Mouse (Mus musculus) liver, embryonic 16.5 days (tissue): ENCODE results near the gene Gatad1. TPM values are rescaled to one million over a fixed set of nuclear protein-coding genes. Genes with fewer than 3 reads are reported as not detected.

Experiments
- ATAC-seq: fragments of 200-750 bp; cut with Nextera tagmentation; 2 replicates; pipeline ENCODE4 v1.8.0; 2017; ENCODE audit warnings: low read depth, mild to moderate bottlenecking, moderate number of reproducible peaks, moderate library complexity
- H3K27ac ChIP-seq: fragments of 300-500 bp; sonication (generic); 2 replicates; pipeline ENCODE4 v1.5.1; 2014; ENCODE audit warnings: mild to moderate bottlenecking, low read length
- H3K27me3 ChIP-seq: fragments of 300-500 bp; sonication (generic); 2 replicates; pipeline ENCODE4 v1.6.1; 2014; ENCODE audit warnings: low read depth, low read length, mixed read lengths; ENCODE audit not compliant: control insufficient read depth, insufficient read depth
- H3K36me3 ChIP-seq: fragments of 300-500 bp; sonication (generic); 2 replicates; pipeline ENCODE4 v1.6.1; 2014; ENCODE audit warnings: mild to moderate bottlenecking; ENCODE audit not compliant: control insufficient read depth, insufficient read depth
- H3K4me1 ChIP-seq: fragments of 300-500 bp; sonication (generic); 2 replicates; pipeline ENCODE4 v1.6.1; 2014; ENCODE audit warnings: low read depth, low read length, mixed read lengths; ENCODE audit not compliant: control insufficient read depth
- H3K4me2 ChIP-seq: fragments of 300-500 bp; sonication (generic); 2 replicates; pipeline ENCODE4 v1.6.1; 2014; ENCODE audit warnings: low read depth, low read length, mixed read lengths
- H3K4me3 ChIP-seq: fragments of 300-500 bp; sonication (generic); 2 replicates; pipeline ENCODE4 v1.5.1; 2014; ENCODE audit warnings: low read depth, mild to moderate bottlenecking, low read length
- H3K9ac ChIP-seq: fragments of 300-500 bp; sonication (generic); 2 replicates; pipeline ENCODE4 v1.6.1; 2014; ENCODE audit warnings: low read depth, low read length
- H3K9me3 ChIP-seq: fragments of 300-500 bp; sonication (generic); replicated peaks from 2 replicates; pipeline ENCODE4 v1.6.1; 2016; ENCODE audit warnings: low read length; ENCODE audit not compliant: control insufficient read depth
- WGBS: fragments of 180-500 bp; shearing (Covaris S2); extraction: QIAGEN DNeasy Blood & Tissue Kit; methylation state at CpG from one replicate; pipeline ENCODE4 v1.1.7; 2014; ENCODE audit not compliant: insufficient replicate concordance; 5-methylcytosine and 5-hydroxymethylcytosine counted together
- polyA plus RNA-seq: library from polyadenylated mRNA; unstranded; fragments of >200 nt; fragmentation: Nextera tagmentation; extraction: Ambion mirVana; gene quantifications from 2 replicates; pipeline ENCODE4 v1.2.1, GENCODE M21; 2015

The Gatad1 gene
- polyA plus RNA-seq, 1 experiment from 2014 or later: 18.7 TPM

DNA sequence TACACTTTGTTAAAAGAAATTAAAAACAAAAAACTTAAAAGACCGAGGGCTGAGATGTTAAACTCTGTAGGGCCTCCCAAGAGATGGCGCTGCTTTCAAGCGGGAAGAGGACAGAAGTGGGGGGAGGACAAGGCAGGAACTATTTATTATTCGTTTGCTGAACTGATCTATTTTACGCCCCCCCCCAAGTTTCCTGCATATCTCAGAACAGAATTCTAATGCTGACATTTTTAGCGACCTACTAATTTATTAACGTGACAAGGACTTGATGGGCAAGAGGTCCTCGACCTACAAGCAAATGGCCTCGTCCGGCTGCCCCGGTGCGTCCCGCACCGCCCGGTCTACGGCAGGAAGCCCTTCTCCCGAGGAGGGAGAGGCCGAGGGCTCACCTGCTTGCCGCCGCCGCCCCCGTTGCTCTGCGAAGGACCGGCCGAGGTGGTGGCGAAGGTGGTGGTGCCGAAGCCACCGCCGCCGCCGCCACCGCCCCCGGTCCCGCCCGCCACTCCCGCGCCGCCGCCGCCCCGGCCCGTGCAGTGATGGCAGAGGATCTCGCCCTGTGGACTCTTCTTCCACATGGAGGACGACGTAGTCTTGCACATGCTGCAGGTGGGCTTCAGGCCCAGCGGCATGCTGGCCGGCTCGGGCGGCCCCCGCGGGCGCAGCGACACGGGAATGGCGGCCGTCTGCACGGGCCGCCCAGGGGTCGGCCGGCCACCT lies 9.8 kb downstream of the Gatad1 start:
- peak overlapping the region; percentile 77 for H3K4me2 ChIP-seq
- peak; percentile 69 for ATAC-seq

DNA sequence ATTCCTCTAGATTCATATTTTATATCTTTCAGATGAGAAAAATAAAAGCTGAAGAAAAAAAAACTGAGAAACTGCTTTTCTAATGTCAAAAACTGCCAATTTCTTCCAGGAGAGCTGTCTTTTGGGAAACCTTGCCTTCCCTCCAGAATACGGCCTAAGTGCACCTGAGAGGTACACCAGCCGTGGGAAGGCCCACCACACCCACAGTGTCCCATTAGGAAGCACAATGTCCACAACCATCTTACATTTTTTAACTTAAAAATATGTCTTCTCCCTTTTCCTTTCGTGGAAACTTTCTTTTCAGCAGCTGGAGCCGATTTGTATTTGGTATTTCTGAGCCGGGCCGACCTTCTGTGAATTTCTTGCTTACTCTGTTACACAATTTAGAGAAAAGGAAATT lies 10.4 kb downstream of the Gatad1 start:
- Histone ChIP-seq H3K9me3 (no peaks in the 10 kb centered on the region), H3K27ac (peak overlapping the region; percentile 95), H3K27me3 (no peaks in the 10 kb centered on the region), H3K4me1 (peaks cover 11% of the 10 kb centered on the region), H3K9ac (peak overlapping the region; percentile 92), H3K36me3 (peaks cover 15% of the 10 kb centered on the region), H3K4me2 (peak overlapping the region; percentile 77), H3K4me3 (peak overlapping the region; percentile 99)
- WGBS: 17% methylated on average over 6 of the region's 6 CpGs
- ATAC-seq: no peak

More for the DNA sequence above, 9.8 kb downstream of the Gatad1 start:
- Histone ChIP-seq H3K4me1 (peaks cover 11% of the 10 kb centered on the region), H3K36me3 (peaks cover 11% of the 10 kb centered on the region), H3K9me3 (no peaks in the 10 kb centered on the region), H3K4me3 (peak overlapping the region; percentile 99), H3K9ac (peak overlapping the region; percentile 92), H3K27ac (peak overlapping the region; percentile 95), H3K27me3 (no peaks in the 10 kb centered on the region)
- WGBS: under 1% methylated on average over 56 of the region's 60 CpGs

GRCm38 (mm10) chr5:3645326-3645725 lies 11.7 kb downstream of the Gatad1 start:
- H3K4me3 ChIP-seq: no peak overlapping the region
- H3K27ac ChIP-seq: no peak overlapping the region
- H3K9ac ChIP-seq: no peak overlapping the region
- H3K4me1 ChIP-seq: peaks cover 11% of the 10 kb centered on the region
- H3K36me3 ChIP-seq: peaks cover 22% of the 10 kb centered on the region
- WGBS: 80% methylated on average over 6 of the region's 6 CpGs
- ATAC-seq: no peak
- H3K4me2 ChIP-seq: no peak overlapping the region
- no peaks in the 10 kb centered on the region for H3K27me3 ChIP-seq
- H3K9me3 ChIP-seq: no peaks in the 10 kb centered on the region

DNA sequence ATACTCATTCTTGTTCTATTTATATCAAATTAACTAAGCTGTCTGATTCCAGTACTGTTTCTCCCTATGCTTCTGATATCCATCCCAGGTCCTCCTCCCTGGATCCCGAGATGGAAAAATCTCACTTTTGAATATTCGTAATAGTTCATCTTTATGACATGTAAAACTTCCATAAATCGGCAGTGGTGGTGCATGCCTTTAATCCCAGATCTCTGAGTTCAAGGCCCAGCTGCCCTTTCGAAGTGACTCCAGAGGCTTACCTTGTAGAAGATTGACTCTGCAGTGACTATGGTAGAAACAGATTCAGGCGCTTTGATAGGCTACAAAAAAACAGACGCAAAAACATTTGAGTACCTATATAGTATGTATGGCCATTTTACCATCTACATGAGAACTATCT lies 12.4 kb downstream of the Gatad1 start:
- 86% methylated on average over 6 of the region's 6 CpGs for WGBS
- H3K36me3 ChIP-seq: peaks cover 22% of the 10 kb centered on the region
- H3K4me2 ChIP-seq: no peak overlapping the region
- H3K9me3 ChIP-seq: no peaks in the 10 kb centered on the region
- no peak for ATAC-seq
- no peaks in the 10 kb centered on the region for H3K27me3 ChIP-seq
- H3K27ac ChIP-seq: no peak overlapping the region
- no peak overlapping the region for H3K9ac ChIP-seq
- no peak overlapping the region for H3K4me3 ChIP-seq
- H3K4me1 ChIP-seq: peaks cover 11% of the 10 kb centered on the region

- Histone ChIP-seq H3K4me3 (no peak overlapping the region), H3K27me3 (no peaks in the 10 kb centered on the region), H3K9ac (no peak overlapping the region), H3K9me3 (no peaks in the 10 kb centered on the region), H3K4me1 (no peaks in the 10 kb centered on the region; the same call in 1 of the 2 replicates), H3K36me3 (no peaks in the 10 kb centered on the region; the same call in 1 of the 2 replicates), H3K27ac (no peak overlapping the region), H3K4me2 (no peak overlapping the region)
- 83% methylated on average over 8 of the region's 8 CpGs for WGBS
- no peak for ATAC-seq
Observed at GRCm38 (mm10) chr5:3635286-3635685, 21.7 kb downstream of the Gatad1 start.

GRCm38 (mm10) chr5:3633951-3634350 lies 23.0 kb downstream of the Gatad1 start:
- H3K36me3 ChIP-seq: no peaks in the 10 kb centered on the region; the same call in 1 of the 2 replicates
- H3K4me2 ChIP-seq: no peak overlapping the region
- H3K9ac ChIP-seq: no peak overlapping the region
- no peaks in the 10 kb centered on the region for H3K9me3 ChIP-seq
- 59% methylated on average over 4 of the region's 4 CpGs for WGBS
- H3K27me3 ChIP-seq: no peaks in the 10 kb centered on the region
- ATAC-seq: no peak
- H3K4me1 ChIP-seq: no peaks in the 10 kb centered on the region; the same call in 1 of the 2 replicates
- no peak overlapping the region for H3K27ac ChIP-seq
- no peak overlapping the region for H3K4me3 ChIP-seq

- ATAC-seq: no peak
- H3K4me3 ChIP-seq: no peak overlapping the region
- no peaks in the 10 kb centered on the region for H3K27me3 ChIP-seq
- no peaks in the 10 kb centered on the region for H3K9me3 ChIP-seq
- 86% methylated on average over 13 of the region's 13 CpGs for WGBS
- no peak overlapping the region for H3K9ac ChIP-seq
- H3K36me3 ChIP-seq: no peaks in the 10 kb centered on the region; the same call in 1 of the 2 replicates
- no peaks in the 10 kb centered on the region; the same call in 1 of the 2 replicates for H3K4me1 ChIP-seq
- no peak overlapping the region for H3K27ac ChIP-seq
- no peak overlapping the region for H3K4me2 ChIP-seq
Observed at GRCm38 (mm10) chr5:3633315-3633714, 23.7 kb downstream of the Gatad1 start.

DNA sequence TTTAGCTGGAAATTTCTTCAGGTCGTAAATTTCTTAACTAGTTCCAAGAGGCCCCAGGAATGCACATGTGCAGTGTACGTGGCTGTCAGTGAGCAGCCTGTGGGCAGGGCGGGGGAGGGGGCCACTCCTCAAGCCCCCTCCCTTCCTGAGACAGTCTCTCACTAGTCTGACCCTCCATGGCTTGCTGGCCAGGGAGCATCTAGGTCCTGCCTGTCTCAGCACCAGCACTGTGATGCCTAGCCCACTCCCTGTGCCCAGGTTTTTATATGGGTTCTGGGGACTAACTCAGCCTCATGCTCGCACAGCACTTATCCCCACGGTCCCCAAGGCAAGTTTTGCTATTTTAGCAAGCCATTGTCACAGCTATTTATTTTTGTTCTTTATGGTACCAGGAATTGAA lies 24.7 kb downstream of the Gatad1 start:
- 68% methylated on average over 5 of the region's 5 CpGs for WGBS

DNA sequence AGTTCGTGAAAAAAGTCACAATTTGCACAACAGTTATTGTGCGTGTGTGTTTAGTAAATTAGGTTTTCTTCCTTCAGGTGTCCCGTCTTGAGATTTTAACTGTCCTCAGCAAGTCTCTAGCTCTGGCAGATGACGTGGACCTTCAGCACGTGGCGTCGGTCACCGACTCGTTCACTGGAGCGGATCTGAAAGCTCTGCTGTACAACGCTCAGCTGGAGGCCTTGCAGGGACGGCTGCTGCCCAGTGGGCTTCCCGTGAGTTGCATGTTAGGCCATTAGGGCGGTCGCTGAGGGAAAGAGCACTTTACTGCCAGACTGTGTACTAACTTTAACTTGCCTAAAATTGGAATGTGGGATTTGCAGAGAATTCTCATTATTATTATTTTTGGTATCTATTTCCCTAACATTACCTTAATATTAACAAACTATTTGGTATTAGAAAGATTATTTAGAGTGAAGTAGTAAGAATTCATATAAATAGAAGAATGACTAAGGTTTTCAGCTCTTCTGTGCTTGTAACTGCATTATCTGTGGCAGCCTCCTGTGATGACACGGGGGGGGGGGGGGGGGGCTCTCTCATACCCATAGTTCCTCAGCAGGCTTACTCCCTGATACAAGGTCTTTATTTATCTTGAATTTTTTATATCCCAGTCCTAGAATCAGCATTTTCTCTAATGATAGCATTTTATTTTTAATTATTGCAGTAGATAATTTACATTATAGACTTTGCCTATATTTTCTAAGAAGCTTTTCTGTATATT lies 25.3 kb downstream of the Gatad1 start:
- H3K27me3 ChIP-seq: no peaks in the 10 kb centered on the region
- WGBS: 71% methylated on average over 16 of the region's 16 CpGs
- H3K9me3 ChIP-seq: no peaks in the 10 kb centered on the region
- H3K27ac ChIP-seq: no peak overlapping the region
- ATAC-seq: peak; percentile 24; the same call in 1 of the 2 replicates
- H3K4me3 ChIP-seq: no peak overlapping the region
- H3K9ac ChIP-seq: no peak overlapping the region
- no peaks in the 10 kb centered on the region; the same call in 1 of the 2 replicates for H3K36me3 ChIP-seq
- H3K4me2 ChIP-seq: no peak overlapping the region
- H3K4me1 ChIP-seq: no peaks in the 10 kb centered on the region; the same call in 1 of the 2 replicates

More for the DNA sequence above, 24.7 kb downstream of the Gatad1 start:
- no peak overlapping the region for H3K4me3 ChIP-seq
- no peaks in the 10 kb centered on the region for H3K27me3 ChIP-seq
- ATAC-seq: no peak
- no peak overlapping the region for H3K27ac ChIP-seq
- H3K9ac ChIP-seq: no peak overlapping the region
- no peaks in the 10 kb centered on the region; the same call in 1 of the 2 replicates for H3K36me3 ChIP-seq
- H3K4me1 ChIP-seq: no peaks in the 10 kb centered on the region; the same call in 1 of the 2 replicates
- H3K4me2 ChIP-seq: no peak overlapping the region
- no peaks in the 10 kb centered on the region for H3K9me3 ChIP-seq
